Mouse (Mus musculus): Measurements from ENCODE around the gene Gm14435. TPM values are rescaled to one million over a fixed set of nuclear protein-coding genes. Genes with fewer than 3 reads are reported as not detected.
"Not testable (repeated sequence)": the region's sequence is repeated elsewhere in the genome, so short reads cannot be mapped to it uniquely, and the experiment has no call there.

The Gm14435 gene
- 13.0 and 14.4 TPM in 2 replicates for polyA plus RNA-seq (2015; fragmentation: Nextera tagmentation; extraction: Ambion mirVana)

DNA sequence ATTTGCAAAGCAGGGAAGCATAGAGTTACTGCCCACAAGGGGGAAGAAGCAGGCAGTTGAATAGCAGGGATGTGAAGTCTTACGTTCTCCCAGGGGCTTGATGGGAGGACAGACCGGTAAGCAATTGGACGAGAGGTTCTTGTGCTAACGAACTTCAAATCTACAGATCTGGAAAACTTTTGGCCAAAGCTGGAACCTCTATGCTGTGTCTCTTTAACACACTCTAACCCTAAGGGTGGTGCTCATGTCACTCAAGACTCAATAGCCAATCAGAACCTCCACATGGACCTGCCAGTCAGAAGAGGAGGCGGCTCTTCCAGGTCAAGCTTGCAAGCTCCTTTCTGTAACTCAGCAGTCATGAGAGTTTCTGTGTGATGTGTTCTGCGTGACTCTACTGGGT lies at the start of gene Gm14435:
TSS of gene Gm14435 (plus strand) at position 301 of the 400 bp plus-strand sequence.
- H3K4me1 ChIP-seq (replicated peaks); H3K9me3 ChIP-seq; H3K4me3 ChIP-seq (replicated peaks); H3K9ac ChIP-seq; H3K36me3 ChIP-seq; ATAC-seq; H3K4me2 ChIP-seq (replicated peaks); H3K27me3 ChIP-seq (replicated peaks); H3K27ac ChIP-seq: not testable (repeated sequence)
- WGBS: no CpG with 5 or more reads among the region's 6 CpGs

Other genes with a start within 250 kb of the Gm14435 start
- gene 2210418O10Rik, start 197.0 kb upstream of the Gm14435 start, polyA plus RNA-seq (2015; fragmentation: Nextera tagmentation; extraction: Ambion mirVana): 14.0 and 14.7 TPM in 2 replicates
- not detected in 2 replicates for gene Gm11009, start 104.1 kb upstream of the Gm14435 start, polyA plus RNA-seq (2015; fragmentation: Nextera tagmentation; extraction: Ambion mirVana)
- gene Gm14434, start 63.2 kb downstream of the Gm14435 start, polyA plus RNA-seq (2015; fragmentation: Nextera tagmentation; extraction: Ambion mirVana): 1.6 and 14.1 TPM in 2 replicates
- not detected in 2 replicates for gene Zfp967, start 97.5 kb downstream of the Gm14435 start, polyA plus RNA-seq (2015; fragmentation: Nextera tagmentation; extraction: Ambion mirVana)
- 17.6 and 19.3 TPM in 2 replicates for gene Gm14308, start 212.8 kb downstream of the Gm14435 start, polyA plus RNA-seq (2015; fragmentation: Nextera tagmentation; extraction: Ambion mirVana)
- 7.8 and 8.8 TPM in 2 replicates for gene Zfp973, start 246.9 kb downstream of the Gm14435 start, polyA plus RNA-seq (2015; fragmentation: Nextera tagmentation; extraction: Ambion mirVana)